Mouse (Mus musculus) intestine, embryonic 16.5 days (tissue): ENCODE measurements around the gene Cux2. TPM values are rescaled to one million over a fixed set of nuclear protein-coding genes. Genes with fewer than 3 reads are reported as not detected.

Experiments used
- ATAC-seq: fragments of 200-750 bp; cut with Nextera tagmentation; 2 replicates; pipeline ENCODE4 v1.8.0; 2017; ENCODE audit warnings: moderate TSS enrichment, moderate library complexity
- H3K27ac ChIP-seq: fragments of 300-500 bp; sonication (generic); 2 replicates; pipeline ENCODE4 v1.5.1; 2014; ENCODE audit warnings: mild to moderate bottlenecking, low read length
- H3K27me3 ChIP-seq: fragments of 300-500 bp; sonication (generic); replicated peaks from 2 replicates; pipeline ENCODE4 v1.6.1; 2014; ENCODE audit warnings: low read length, control low read depth, mixed read lengths; ENCODE audit not compliant: control insufficient read depth, insufficient read depth
- H3K36me3 ChIP-seq: fragments of 300-500 bp; sonication (generic); 2 replicates; pipeline ENCODE4 v1.6.1; 2014; ENCODE audit warnings: low read length, control low read depth; ENCODE audit not compliant: control insufficient read depth, insufficient read depth
- H3K4me1 ChIP-seq: fragments of 300-500 bp; sonication (generic); 2 replicates; pipeline ENCODE4 v1.6.1; 2014; ENCODE audit warnings: low read length, control low read depth, mixed read lengths; ENCODE audit not compliant: control insufficient read depth, insufficient read depth
- H3K4me2 ChIP-seq: fragments of 300-500 bp; sonication (generic); 2 replicates; pipeline ENCODE4 v1.6.1; 2014; ENCODE audit warnings: low read depth, low read length, control low read depth
- H3K4me3 ChIP-seq: fragments of 300-500 bp; sonication (generic); 2 replicates; pipeline ENCODE4 v1.5.1; 2014; ENCODE audit warnings: mild to moderate bottlenecking, low read length
- H3K9ac ChIP-seq: fragments of 300-500 bp; sonication (generic); 2 replicates; pipeline ENCODE4 v1.6.1; 2014; ENCODE audit warnings: low read depth, low read length
- H3K9me3 ChIP-seq: fragments of 300-500 bp; sonication (generic); 2 replicates; pipeline ENCODE4 v1.6.1; 2016; ENCODE audit warnings: low read length, control low read depth; ENCODE audit not compliant: control insufficient read depth
- WGBS: fragments of 180-500 bp; shearing (Covaris S2); extraction: QIAGEN DNeasy Blood & Tissue Kit; methylation state at CpG from one replicate; pipeline ENCODE4 v1.1.7; 2014; 5-methylcytosine and 5-hydroxymethylcytosine counted together
- polyA plus RNA-seq: library from polyadenylated mRNA; unstranded; fragments of >200 nt; fragmentation: Nextera tagmentation; extraction: Ambion mirVana; gene quantifications from 2 replicates; pipeline ENCODE4 v1.2.1, GENCODE M21; 2015

The Cux2 gene
- polyA plus RNA-seq, 1 experiment from 2014 or later, result 4.8 TPM

DNA sequence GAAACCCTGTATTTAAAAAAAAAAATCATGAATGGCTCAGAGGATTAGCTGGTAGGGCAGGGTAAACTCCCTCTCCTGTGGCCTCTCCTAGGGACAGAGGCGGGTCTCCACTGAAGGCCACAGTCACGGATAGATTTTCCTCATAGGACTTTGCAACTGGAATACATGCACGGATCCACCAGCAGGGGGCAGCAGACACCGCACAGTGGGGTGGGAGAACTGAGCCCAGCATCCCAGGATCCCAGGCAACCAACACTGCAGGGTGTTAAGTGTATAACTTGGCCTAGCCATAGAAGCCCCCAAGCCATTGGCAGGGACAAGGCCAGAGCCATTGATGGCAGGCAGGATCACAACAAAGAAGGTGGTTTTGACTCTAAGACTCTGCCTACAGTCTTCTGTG, 177.7 kb downstream of the Cux2 start:
- Histone ChIP-seq H3K4me2 (no peak overlapping the region), H3K4me3 (no peak overlapping the region), H3K27me3 (no peaks in the 10 kb centered on the region), H3K9me3 (no peaks in the 10 kb centered on the region), H3K36me3 (no peaks in the 10 kb centered on the region), H3K27ac (no peak overlapping the region), H3K9ac (no peak overlapping the region), H3K4me1 (no peaks in the 10 kb centered on the region)
- 9% methylated on average over 4 of the region's 4 CpGs for WGBS
- ATAC-seq, result peak; percentile 34; the same call in 1 of the 2 replicates

DNA sequence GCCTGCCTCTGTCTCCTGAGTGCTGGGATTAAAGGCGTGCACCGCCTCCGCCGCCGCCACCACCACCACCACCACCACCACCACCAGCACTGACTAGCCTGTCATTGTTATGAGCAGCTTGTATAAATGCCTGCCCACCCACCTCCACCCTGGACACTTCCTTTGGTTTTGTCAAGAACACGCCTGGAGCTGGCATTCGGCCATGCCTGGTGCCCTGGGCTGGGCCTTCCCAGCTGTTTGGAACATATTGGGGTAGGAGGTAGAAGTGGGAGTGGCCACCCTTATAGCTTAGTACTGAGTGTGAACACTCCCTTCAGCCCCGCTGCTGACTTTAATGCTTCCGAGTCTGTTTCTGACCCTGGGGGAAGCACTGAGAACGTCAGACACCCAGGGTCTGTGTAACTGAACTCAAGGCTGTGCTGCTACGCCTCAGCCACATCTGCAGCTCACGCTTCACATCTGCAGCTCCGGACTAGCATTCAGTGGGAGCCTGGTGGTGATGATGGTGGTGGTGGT, 178.3 kb downstream of the Cux2 start:
- H3K9ac ChIP-seq, result no peak overlapping the region
- no peak overlapping the region for H3K4me2 ChIP-seq
- H3K27me3 ChIP-seq, result no peaks in the 10 kb centered on the region
- H3K4me1 ChIP-seq, result no peaks in the 10 kb centered on the region
- no peak overlapping the region for H3K27ac ChIP-seq
- no peaks in the 10 kb centered on the region for H3K9me3 ChIP-seq
- no peaks in the 10 kb centered on the region for H3K36me3 ChIP-seq
- no peak overlapping the region for H3K4me3 ChIP-seq
- WGBS, result 89% methylated on average over 13 of the region's 13 CpGs
- ATAC-seq, result peak; percentile 26; the same call in 1 of the 2 replicates

DNA sequence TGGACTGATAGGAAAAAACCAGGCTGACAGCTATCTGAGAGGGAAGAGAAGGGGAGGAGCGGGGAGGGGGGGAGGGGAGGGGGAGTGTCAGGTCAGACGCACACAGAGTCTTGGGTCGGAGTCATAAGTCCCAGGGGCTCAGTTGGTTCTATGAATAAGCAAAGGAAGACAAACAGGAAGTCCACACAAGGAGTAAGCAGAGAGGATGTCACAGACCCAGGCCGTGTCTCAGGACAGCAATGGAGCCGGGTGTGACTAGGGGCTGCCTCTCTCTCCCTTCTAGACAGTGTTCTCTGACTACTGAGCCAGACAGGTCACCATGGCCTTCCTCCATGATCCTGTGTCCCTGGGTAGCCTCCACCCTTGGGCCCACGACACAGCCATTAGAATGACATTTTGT, 179.1 kb downstream of the Cux2 start:
- Histone ChIP-seq H3K36me3 (no peaks in the 10 kb centered on the region), H3K9me3 (no peaks in the 10 kb centered on the region), H3K9ac (no peak overlapping the region), H3K4me3 (no peak overlapping the region), H3K4me2 (no peak overlapping the region), H3K27ac (peak overlapping the region; percentile 35; the same call in 1 of the 2 replicates), H3K4me1 (no peaks in the 10 kb centered on the region), H3K27me3 (no peaks in the 10 kb centered on the region)
- peak; percentile 31; the same call in 1 of the 2 replicates for ATAC-seq
- WGBS, result 66% methylated on average over 6 of the region's 6 CpGs

DNA sequence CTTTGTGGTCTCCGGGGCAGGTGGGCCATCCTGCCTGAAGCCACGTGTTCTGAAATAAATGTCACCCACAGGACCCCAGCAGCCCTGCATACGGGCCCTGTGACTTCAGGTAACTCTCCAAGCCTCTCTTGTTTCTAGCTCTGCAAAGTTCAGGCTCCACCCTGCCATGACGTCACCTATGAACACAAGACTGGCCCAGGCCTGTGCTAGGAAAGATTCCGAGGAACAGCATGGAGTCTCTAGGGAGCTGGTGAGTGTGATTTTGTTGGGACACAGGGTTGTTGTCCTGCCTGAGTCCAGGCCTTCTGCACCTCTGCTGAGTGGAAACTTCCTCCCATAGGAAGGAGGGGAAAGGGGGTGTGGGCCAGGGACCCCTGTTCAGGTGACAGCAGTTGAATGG, 181.9 kb downstream of the Cux2 start:
- Histone ChIP-seq H3K4me2 (no peak overlapping the region), H3K9me3 (no peaks in the 10 kb centered on the region), H3K27me3 (no peaks in the 10 kb centered on the region), H3K9ac (no peak overlapping the region), H3K4me3 (no peak overlapping the region), H3K4me1 (peaks cover 2% of the 10 kb centered on the region; the same call in 1 of the 2 replicates), H3K27ac (no peak overlapping the region), H3K36me3 (no peaks in the 10 kb centered on the region)
- 71% methylated on average over 5 of the region's 5 CpGs for WGBS
- ATAC-seq, result no peak

DNA sequence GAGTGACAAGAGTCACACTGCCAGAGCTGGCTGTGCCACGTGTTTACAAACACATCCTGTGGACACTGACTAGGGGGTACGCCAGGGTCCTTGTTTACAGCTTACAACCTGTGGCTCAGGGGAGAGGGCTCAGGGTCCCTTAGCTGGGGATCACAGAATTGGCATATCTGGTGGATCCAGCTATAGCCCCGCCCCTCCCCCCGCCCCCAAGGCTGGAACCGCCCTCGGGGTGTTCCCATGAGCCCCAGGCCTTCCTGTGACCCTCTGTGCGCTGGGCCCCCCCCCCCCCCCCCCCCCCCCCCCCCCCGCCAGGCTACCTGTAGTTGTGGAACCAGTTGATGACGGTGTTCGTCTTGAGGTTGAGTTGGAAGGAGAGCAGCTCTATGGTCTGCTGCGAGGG, 185.6 kb downstream of the Cux2 start:
- Histone ChIP-seq H3K36me3 (peaks cover 5% of the 10 kb centered on the region; the same call in 1 of the 2 replicates), H3K9me3 (no peaks in the 10 kb centered on the region), H3K27ac (no peak overlapping the region), H3K9ac (peak overlapping the region; percentile 57; the same call in 1 of the 2 replicates), H3K27me3 (no peaks in the 10 kb centered on the region), H3K4me1 (peaks cover 2% of the 10 kb centered on the region; the same call in 1 of the 2 replicates), H3K4me2 (peak overlapping the region; percentile 39), H3K4me3 (peak overlapping the region; percentile 24)
- peak; percentile 22 for ATAC-seq
- 8% methylated on average over 8 of the region's 11 CpGs for WGBS

DNA sequence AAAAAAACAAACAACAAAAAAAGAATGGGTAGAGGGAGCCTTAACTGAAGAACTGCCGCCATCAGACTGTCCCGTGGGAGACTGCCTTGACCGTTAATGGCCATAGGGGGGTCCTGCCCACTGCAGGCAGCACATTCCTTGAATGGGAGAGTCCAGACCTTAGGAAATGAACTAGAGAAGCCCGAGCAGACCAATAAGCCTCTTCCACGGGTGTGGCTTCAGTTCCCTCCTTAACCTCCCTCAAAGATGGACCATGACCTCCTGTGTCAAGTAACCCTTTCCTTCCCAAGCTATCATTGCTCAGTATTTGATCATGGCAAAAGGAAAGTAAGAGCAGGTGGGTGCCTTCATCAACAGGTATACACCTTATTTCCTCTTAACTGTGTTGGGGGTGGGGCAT, 187.9 kb downstream of the Cux2 start:
- Histone ChIP-seq H3K27me3 (no peaks in the 10 kb centered on the region), H3K36me3 (peaks cover 5% of the 10 kb centered on the region; the same call in 1 of the 2 replicates), H3K9me3 (no peaks in the 10 kb centered on the region), H3K9ac (no peak overlapping the region), H3K4me3 (no peak overlapping the region), H3K27ac (no peak overlapping the region), H3K4me1 (peaks cover 4% of the 10 kb centered on the region; the same call in 1 of the 2 replicates), H3K4me2 (no peak overlapping the region)
- 45% methylated on average over 5 of the region's 5 CpGs for WGBS
- ATAC-seq, result peak; percentile 54

DNA sequence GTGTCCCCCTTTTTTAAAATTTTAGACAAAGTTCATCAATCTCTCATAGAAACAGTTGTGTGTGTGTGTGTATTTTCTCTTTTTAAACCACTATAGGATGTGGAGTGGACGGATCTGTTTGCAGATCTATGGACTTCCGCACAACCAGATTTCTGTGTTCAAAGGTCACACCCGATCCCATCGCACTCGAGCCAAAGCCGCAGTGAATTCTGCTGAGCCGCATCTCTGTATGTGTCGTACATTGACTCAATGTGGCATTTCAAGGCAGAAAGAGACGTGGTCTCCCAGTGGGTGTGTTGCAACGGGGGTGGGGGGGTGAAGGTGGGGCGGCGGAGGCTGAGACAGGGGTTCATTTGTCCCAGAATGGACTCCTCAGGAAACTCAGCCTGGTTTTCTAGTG, 191.5 kb downstream of the Cux2 start:
- WGBS, result 72% methylated on average over 12 of the region's 12 CpGs
- ATAC-seq, result 0 out of 2 replicates have a peak, but pooled peaks have one; percentile 15
- peaks cover 8% of the 10 kb centered on the region for H3K36me3 ChIP-seq

DNA sequence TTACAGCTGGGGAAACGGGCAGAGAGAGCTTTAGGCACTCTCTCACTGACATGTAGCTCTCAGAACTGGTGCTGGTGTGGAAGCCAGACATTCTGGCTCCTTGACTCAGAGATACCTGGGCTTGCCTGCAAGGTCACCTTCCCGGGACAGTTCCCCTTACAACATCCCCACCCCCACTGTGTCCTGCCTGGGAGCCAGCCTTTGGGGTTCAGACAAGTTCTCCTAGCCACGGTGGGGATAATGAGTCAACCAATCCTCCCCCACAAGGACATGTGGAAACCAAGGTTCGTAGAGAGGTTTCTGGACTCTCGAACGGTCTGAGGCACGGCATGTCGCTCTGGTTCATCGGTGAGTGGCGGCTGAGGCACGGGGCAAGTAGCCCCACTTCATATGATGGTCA, 193.2 kb downstream of the Cux2 start:
- ATAC-seq, result no peak
- Histone ChIP-seq H3K27ac (peak overlapping the region; percentile 68), H3K4me1 (peaks cover 31% of the 10 kb centered on the region), H3K36me3 (peaks cover 19% of the 10 kb centered on the region), H3K4me2 (no peak overlapping the region), H3K9ac (0 out of 2 replicates have a peak overlapping the region, but pooled peaks have one; percentile 44), H3K9me3 (no peaks in the 10 kb centered on the region), H3K4me3 (no peak overlapping the region), H3K27me3 (no peaks in the 10 kb centered on the region)
- WGBS, result 85% methylated on average over 11 of the region's 11 CpGs

More for the DNA sequence above, 191.5 kb downstream of the Cux2 start:
- Histone ChIP-seq H3K9me3 (no peaks in the 10 kb centered on the region), H3K4me1 (peaks cover 25% of the 10 kb centered on the region), H3K9ac (no peak overlapping the region), H3K27me3 (no peaks in the 10 kb centered on the region), H3K4me3 (no peak overlapping the region), H3K4me2 (no peak overlapping the region), H3K27ac (peak overlapping the region; percentile 63)

DNA sequence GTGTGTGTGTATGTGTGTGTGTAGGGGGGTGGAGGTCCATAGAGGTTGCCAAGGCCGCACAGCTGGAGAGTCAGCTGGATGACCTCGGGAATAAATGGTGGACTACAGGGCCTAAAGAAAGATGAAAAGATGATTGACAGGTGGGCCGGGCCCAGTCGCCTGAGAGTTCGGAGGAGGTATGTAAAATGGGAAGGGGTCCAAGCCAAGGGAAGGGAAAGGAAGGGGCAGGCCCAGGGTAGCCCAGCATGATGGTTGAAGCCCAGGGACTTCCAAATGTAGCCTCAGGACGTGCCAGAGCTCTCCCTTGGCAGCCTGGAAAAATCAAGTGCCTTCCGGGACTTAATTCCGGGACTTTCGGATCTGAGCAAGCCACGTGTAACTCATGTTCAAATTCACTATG, 195.1 kb downstream of the Cux2 start:
- 78% methylated on average over 10 of the region's 10 CpGs for WGBS
- no peaks in the 10 kb centered on the region for H3K9me3 ChIP-seq
- H3K4me1 ChIP-seq, result peaks cover 51% of the 10 kb centered on the region
- H3K4me2 ChIP-seq, result no peak overlapping the region
- no peaks in the 10 kb centered on the region for H3K27me3 ChIP-seq
- no peak for ATAC-seq
- peak overlapping the region; percentile 35 for H3K27ac ChIP-seq
- H3K9ac ChIP-seq, result 0 out of 2 replicates have a peak overlapping the region, but pooled peaks have one; percentile 8
- no peak overlapping the region for H3K4me3 ChIP-seq
- H3K36me3 ChIP-seq, result peaks cover 15% of the 10 kb centered on the region
